Mouse (Mus musculus): Measurements from ENCODE around the gene Aqp6. TPM values are rescaled to one million over a fixed set of nuclear protein-coding genes. Genes with fewer than 3 reads are reported as not detected.
A peak's percentile ranks its signal among the peaks of the same experiment; 100 is the strongest.

The Aqp6 gene
- polyA plus RNA-seq, 1 experiment: 0.56 TPM

DNA sequence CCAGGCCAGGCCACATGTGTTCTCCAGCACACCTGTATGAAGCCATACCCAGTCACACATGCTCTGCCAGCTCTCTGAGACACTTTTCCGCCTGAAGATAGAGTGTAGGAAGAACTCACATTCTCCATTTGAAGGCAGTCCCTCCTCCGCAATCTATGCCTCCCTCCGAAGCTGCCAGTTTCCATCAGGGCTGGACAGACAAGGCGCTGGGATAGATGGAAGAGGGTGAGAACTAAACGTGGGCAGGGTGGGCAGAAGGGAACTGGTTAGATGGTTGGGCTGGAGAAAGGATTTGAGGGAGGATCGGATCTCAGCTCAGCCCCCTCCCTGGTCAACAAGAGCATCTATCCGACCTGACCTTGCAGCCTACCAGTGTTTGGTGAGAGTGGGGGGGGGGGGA, 4.4 kb upstream of the Aqp6 start:
- DNase-seq (ENCODE audit: extremely low spot score in 1 of 2, low spot score in 1 of 2): no peak

- DNase-seq (ENCODE audit: extremely low spot score in 1 of 2, low spot score in 1 of 2): no peak
Observed at GRCm38 (mm10) chr15:99597596-99597995, 3.6 kb upstream of the Aqp6 start.

- DNase-seq (ENCODE audit: extremely low spot score in 1 of 2, low spot score in 1 of 2): no peak
Observed at GRCm38 (mm10) chr15:99599245-99600070, 1.7 kb upstream of the Aqp6 start.

DNA sequence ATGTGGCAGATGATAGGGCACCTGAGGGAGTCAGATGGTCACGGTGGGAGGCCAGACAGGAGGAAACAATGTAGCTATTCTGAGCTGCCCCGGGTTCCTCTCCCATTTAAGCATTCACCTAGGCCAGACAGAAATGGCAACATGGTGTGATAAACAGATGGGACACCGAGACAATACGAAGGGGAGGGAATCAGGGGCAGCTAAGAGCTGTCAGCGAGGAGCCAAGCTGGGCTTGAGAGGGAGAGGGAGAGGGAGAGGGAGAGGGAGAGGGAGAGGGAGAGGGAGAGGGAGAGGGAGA, 572 bp downstream of the Aqp6 start:
- DNase-seq (ENCODE audit: extremely low spot score in 1 of 2, low spot score in 1 of 2): no peak

DNA sequence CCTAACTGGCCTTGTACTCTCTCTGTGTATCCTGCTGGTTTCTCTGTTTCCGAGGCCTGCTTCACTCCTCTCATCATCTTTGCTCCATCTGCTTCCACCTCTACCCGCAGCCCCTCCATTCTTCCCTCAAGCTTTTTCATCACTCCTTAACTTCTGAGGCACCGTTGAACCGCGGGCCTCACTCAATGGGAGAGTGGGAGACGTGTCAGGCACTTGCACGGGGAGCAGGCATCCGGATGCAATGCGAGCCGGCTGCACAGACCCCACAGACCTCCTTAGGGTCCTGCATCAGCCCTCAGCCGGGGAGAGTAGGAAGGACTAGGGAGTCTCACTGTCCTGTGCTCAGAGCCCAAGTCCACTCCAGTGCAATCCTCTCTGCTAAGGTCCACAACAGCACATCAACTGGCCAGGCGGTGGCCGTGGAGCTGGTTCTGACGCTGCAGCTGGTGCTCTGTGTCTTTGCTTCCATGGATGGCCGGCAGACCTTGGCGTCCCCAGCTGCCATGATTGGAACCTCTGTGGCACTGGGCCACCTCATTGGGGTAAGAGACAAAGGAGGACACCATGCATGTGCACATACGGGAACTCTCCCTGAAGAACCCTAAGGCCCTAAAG, 1.1 kb downstream of the Aqp6 start:
- no peak for DNase-seq (ENCODE audit: extremely low spot score in 1 of 2, low spot score in 1 of 2)

- no peak for DNase-seq (ENCODE audit: extremely low spot score in 1 of 2, low spot score in 1 of 2)
Observed at GRCm38 (mm10) chr15:99603216-99603615, 2.0 kb downstream of the Aqp6 start.

- DNase-seq (ENCODE audit: extremely low spot score in 1 of 2, low spot score in 1 of 2): no peak
Observed at GRCm38 (mm10) chr15:99605595-99605994, 4.4 kb downstream of the Aqp6 start.

- peak; percentile 51 to 74 for DNase-seq (ENCODE audit: extremely low spot score in 1 of 2, low spot score in 1 of 2)
Observed at GRCm38 (mm10) chr15:99606515-99606914, 5.3 kb downstream of the Aqp6 start.

- no peak for DNase-seq (ENCODE audit: extremely low spot score in 1 of 2, low spot score in 1 of 2)
Observed at GRCm38 (mm10) chr15:99607388-99608113, 6.4 kb downstream of the Aqp6 start.

- no peak for DNase-seq (ENCODE audit: extremely low spot score in 1 of 2, low spot score in 1 of 2)
Observed at GRCm38 (mm10) chr15:99608382-99609125, 7.4 kb downstream of the Aqp6 start.

- peak in 1 of 2 experiments; percentile 46 for DNase-seq (ENCODE audit: extremely low spot score in 1 of 2, low spot score in 1 of 2)
Observed at GRCm38 (mm10) chr15:99611563-99611962, 10.4 kb downstream of the Aqp6 start.

- no peak for DNase-seq (ENCODE audit: extremely low spot score in 1 of 2, low spot score in 1 of 2)
Observed at GRCm38 (mm10) chr15:99614273-99614672, 13.1 kb downstream of the Aqp6 start.

GRCm38 (mm10) chr15:99614753-99615152, 13.6 kb downstream of the Aqp6 start:
- DNase-seq (ENCODE audit: extremely low spot score in 1 of 2, low spot score in 1 of 2): peak in 1 of 2 experiments; percentile 47

GRCm38 (mm10) chr15:99615246-99615645, 14.0 kb downstream of the Aqp6 start:
- DNase-seq (ENCODE audit: extremely low spot score in 1 of 2, low spot score in 1 of 2): no peak

DNA sequence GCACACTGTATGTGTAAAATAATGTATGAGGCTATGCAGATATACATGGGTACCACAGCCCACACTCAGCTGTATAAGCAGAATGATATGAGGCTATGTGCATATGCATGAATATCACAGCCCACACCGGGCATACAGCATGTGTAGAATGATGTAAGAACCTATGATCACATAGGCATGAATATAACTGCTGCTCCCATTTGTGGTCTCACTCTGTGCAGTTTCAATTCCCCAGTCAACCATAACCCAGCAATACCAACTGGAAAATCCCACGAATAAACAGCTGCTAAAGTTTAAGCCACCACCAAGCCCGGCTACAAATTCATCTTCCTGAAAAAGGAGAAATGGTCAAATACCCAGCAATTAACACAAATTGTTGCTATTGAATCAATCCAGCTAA, 17.4 kb downstream of the Aqp6 start:
- no peak for DNase-seq (ENCODE audit: extremely low spot score in 1 of 2, low spot score in 1 of 2)

DNA sequence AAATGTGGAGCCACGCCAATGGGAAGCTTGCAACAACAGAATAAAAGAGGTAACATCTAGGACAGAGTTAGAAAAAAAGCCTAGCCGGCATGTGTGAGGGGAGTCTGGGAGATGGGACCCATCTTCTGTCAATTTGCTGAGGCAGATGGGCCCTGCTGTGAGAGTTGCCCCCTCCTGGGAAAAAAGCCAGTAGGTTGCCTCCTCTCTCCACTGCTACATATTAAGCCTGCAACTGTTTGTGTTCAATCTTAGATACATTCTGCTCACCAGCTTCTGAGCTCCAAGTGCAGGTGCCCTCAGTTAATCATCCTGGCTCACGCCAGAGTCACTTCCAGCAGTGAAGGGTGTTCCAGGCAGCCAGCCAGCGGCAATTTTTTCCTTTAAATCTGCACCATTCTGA, 18.6 kb downstream of the Aqp6 start:
- DNase-seq (ENCODE audit: extremely low spot score in 1 of 2, low spot score in 1 of 2): no peak

DNA sequence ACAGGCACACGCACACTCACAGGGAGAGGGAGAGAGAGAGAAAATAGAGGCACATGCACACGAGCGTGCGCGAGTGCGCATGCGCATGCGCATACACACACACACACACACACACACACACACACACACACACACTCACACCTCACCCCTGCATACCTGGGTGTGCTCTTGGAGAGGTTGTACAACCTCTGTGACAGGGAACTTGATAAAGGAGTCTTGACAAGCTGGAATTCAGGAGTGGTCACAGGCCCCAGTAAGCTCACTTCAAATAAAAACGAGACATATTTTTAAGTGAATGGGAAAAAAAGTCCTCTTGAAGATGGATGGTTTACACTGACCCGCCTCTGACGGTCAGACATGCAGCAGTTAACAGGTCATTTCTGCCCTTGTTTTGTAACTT, 20.9 kb downstream of the Aqp6 start:
- DNase-seq (ENCODE audit: extremely low spot score in 1 of 2, low spot score in 1 of 2): no peak

GRCm38 (mm10) chr15:99631618-99632017, 30.4 kb downstream of the Aqp6 start:
- no peak for DNase-seq (ENCODE audit: extremely low spot score in 1 of 2, low spot score in 1 of 2)

DNA sequence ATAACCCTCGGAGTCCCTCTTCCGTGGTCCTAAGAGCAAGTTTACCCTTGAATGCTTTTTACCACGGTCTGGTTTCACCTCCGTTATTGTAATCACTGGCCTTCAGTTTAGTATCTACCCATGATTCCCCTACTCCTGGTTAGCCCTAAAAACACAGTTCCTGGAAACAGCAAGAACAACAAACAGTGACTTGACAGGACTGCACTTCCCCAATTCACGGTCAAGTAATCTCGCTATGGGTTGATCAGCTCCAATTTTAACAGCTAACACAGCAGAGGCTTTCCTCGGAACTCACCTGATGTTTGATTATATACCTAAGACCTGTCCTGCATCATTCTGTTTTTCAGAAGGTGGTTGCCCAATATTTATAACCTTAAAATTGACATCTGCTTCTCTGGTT, 33.5 kb downstream of the Aqp6 start:
- no peak for DNase-seq (ENCODE audit: extremely low spot score in 1 of 2, low spot score in 1 of 2)

DNA sequence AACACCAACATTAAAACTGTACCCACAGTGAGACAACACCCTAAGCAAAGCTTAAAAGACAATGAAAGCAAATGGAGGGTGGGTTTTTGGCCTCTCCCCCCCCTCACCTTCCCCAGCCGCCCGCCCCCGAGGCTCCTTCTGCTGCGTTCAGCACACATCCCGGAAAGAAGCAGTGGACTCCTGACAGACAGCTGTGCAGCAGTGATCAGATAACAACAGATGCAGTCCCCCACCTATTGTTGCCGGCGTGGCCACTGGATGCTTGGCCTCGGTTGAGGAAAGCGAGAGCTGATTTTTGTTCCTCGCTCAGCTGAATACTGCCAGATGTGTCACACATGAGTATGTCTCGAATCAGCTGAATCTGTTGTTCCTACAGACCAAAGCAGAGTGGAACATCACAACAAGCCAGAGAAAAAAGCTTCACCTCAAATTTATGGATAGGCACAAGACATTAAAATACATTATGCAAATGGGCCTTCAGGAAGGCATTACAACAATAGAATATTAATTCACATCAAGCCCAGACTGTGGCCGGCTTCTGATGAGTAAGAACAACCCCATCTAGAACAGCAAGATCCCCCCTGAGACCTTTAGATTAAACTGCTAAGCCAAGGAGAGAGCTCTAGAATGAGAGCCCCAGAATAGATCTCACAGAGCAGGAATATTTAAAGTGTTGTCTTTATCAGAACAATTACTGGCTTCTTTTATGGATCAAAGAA, 36.4 kb downstream of the Aqp6 start:
- no peak for DNase-seq (ENCODE audit: extremely low spot score in 1 of 2, low spot score in 1 of 2)
